Mouse (Mus musculus) C2C12 (cell line): ENCODE data around the gene Fcgbp. TPM values are rescaled to one million over a fixed set of nuclear protein-coding genes. Genes with fewer than 3 reads are reported as not detected.

Experiments used
- H3K27me3 ChIP-seq: one replicate; pipeline ENCODE4 v1.6.1; 2011; ENCODE audit not compliant: control insufficient read depth, insufficient read depth, insufficient read length
- H3K36me3 ChIP-seq: one replicate; pipeline ENCODE4 v1.6.1; 2011; ENCODE audit not compliant: control insufficient read depth, insufficient read depth
- H3K4me3 ChIP-seq: one replicate; pipeline ENCODE4 v1.5.1; 2011; ENCODE audit warnings: mild to moderate bottlenecking, control low read depth; ENCODE audit not compliant: poor library complexity, insufficient read depth, severe bottlenecking
- H3K79me2 ChIP-seq: one replicate; pipeline ENCODE4 v1.6.1; 2011; ENCODE audit not compliant: control insufficient read depth, insufficient read depth
- H3K79me3 ChIP-seq: one replicate; pipeline ENCODE4 v1.6.1; 2011; ENCODE audit warnings: low read depth, control low read depth
- H3ac ChIP-seq: one replicate; pipeline ENCODE3; 2011; ENCODE audit warnings: low read depth; ENCODE audit not compliant: control insufficient read depth, insufficient read length
- CEBPB ChIP-seq: IDR thresholded peaks from one replicate; pipeline ENCODE4 v1.6.1; 2011; ENCODE audit warnings: low read depth, mild to moderate bottlenecking, control low read depth, moderate library complexity
- CTCF ChIP-seq: IDR thresholded peaks from one replicate; pipeline ENCODE4 v1.5.1; 2011; ENCODE audit not compliant: control insufficient read depth, insufficient read depth, insufficient read length
- FOSL1 ChIP-seq: IDR thresholded peaks from one replicate; pipeline ENCODE4 v1.8.0; 2011; ENCODE audit warnings: mild to moderate bottlenecking, low read length; ENCODE audit not compliant: poor library complexity, insufficient read depth, severe bottlenecking
- MAX ChIP-seq: IDR thresholded peaks from one replicate; pipeline ENCODE4 v1.6.1; 2011; ENCODE audit warnings: mild to moderate bottlenecking, control low read depth
- MYOD1 ChIP-seq: IDR thresholded peaks from one replicate; pipeline ENCODE4 v1.6.1; 2011; ENCODE audit warnings: low read depth; ENCODE audit not compliant: control insufficient read depth, insufficient read length
- MYOG ChIP-seq: IDR thresholded peaks from one replicate; pipeline ENCODE4 v1.6.1; 2011; ENCODE audit not compliant: control insufficient read depth, insufficient read length; ENCODE audit errors: extremely low read depth
- USF1 ChIP-seq: IDR thresholded peaks from one replicate; pipeline ENCODE4 v1.6.1; 2011; ENCODE audit warnings: low read depth, mild to moderate bottlenecking, control low read depth, moderate library complexity
- polyA plus RNA-seq: library from polyadenylated mRNA; unstranded; fragments of >200 nt; fragmentation: generic; extraction: Trizol; gene quantifications from one replicate; pipeline ENCODE4 v1.2.1, GENCODE M21; 2012; ENCODE audit warnings: missing spikeins

The Fcgbp gene
- polyA plus RNA-seq, 1 experiment = not detected

GRCm38 (mm10) chr7:28059972-28060371 lies 11.1 kb upstream of the Fcgbp start:
- Histone ChIP-seq H3K79me2 (no peaks in the 10 kb centered on the region), H3ac (no peak overlapping the region), H3K79me3 (no peaks in the 10 kb centered on the region), H3K36me3 (no peaks in the 10 kb centered on the region), H3K4me3 (no peak overlapping the region), H3K27me3 (peaks cover 55% of the 10 kb centered on the region)
- TF ChIP-seq MAX = no peak

GRCm38 (mm10) chr7:28068661-28069060 lies 2.4 kb upstream of the Fcgbp start:
- Histone ChIP-seq H3K79me2 (no peaks in the 10 kb centered on the region), H3K27me3 (peaks cover 39% of the 10 kb centered on the region), H3K79me3 (no peaks in the 10 kb centered on the region), H3ac (no peak overlapping the region), H3K36me3 (no peaks in the 10 kb centered on the region), H3K4me3 (no peak overlapping the region)
- TF ChIP-seq CTCF (no peak), FOSL1 (no peak), MYOD1 (no peak), MAX (no peak), MYOG (no peak), USF1 (no peak), CEBPB (no peak)

GRCm38 (mm10) chr7:28069546-28070172 lies 1.4 kb upstream of the Fcgbp start:
- no peak overlapping the region for H3K4me3 ChIP-seq
- peaks cover 37% of the 10 kb centered on the region for H3K27me3 ChIP-seq
- no peak overlapping the region for H3ac ChIP-seq
- no peaks in the 10 kb centered on the region for H3K36me3 ChIP-seq
- TF ChIP-seq CEBPB = no peak
- no peak for TF ChIP-seq MYOD1
- no peak for TF ChIP-seq MAX
- no peak for TF ChIP-seq MYOG
- no peak for TF ChIP-seq USF1
- no peak for TF ChIP-seq CTCF
- TF ChIP-seq FOSL1 = no peak
- no peaks in the 10 kb centered on the region for H3K79me2 ChIP-seq
- no peaks in the 10 kb centered on the region for H3K79me3 ChIP-seq

GRCm38 (mm10) chr7:28084215-28084614 lies 13.2 kb downstream of the Fcgbp start:
- Histone ChIP-seq H3ac (no peak overlapping the region), H3K4me3 (no peak overlapping the region), H3K36me3 (no peaks in the 10 kb centered on the region), H3K79me2 (no peaks in the 10 kb centered on the region), H3K27me3 (peaks cover 45% of the 10 kb centered on the region), H3K79me3 (no peaks in the 10 kb centered on the region)
- TF ChIP-seq MYOD1 (no peak), MYOG (no peak), CTCF (no peak), USF1 (no peak), MAX (no peak), CEBPB (no peak), FOSL1 (no peak)

GRCm38 (mm10) chr7:28086236-28086635 lies 15.2 kb downstream of the Fcgbp start:
- H3K27me3 ChIP-seq = peaks cover 64% of the 10 kb centered on the region
- no peak overlapping the region for H3K4me3 ChIP-seq
- H3K36me3 ChIP-seq = no peaks in the 10 kb centered on the region
- TF ChIP-seq MYOD1 (no peak), MYOG (no peak), USF1 (no peak), CEBPB (no peak), FOSL1 (no peak), MAX (no peak), CTCF (no peak)
- no peaks in the 10 kb centered on the region for H3K79me2 ChIP-seq
- no peaks in the 10 kb centered on the region for H3K79me3 ChIP-seq
- H3ac ChIP-seq = no peak overlapping the region

- no peaks in the 10 kb centered on the region for H3K36me3 ChIP-seq
- no peak overlapping the region for H3K4me3 ChIP-seq
- no peaks in the 10 kb centered on the region for H3K79me3 ChIP-seq
- no peak overlapping the region for H3ac ChIP-seq
- H3K27me3 ChIP-seq = peaks cover 54% of the 10 kb centered on the region
- TF ChIP-seq MYOG (no peak), CEBPB (no peak), MAX (no peak), FOSL1 (no peak)
- H3K79me2 ChIP-seq = no peaks in the 10 kb centered on the region
Measured at GRCm38 (mm10) chr7:28093541-28093940, 22.5 kb downstream of the Fcgbp start.
